Mouse (Mus musculus) neural tube, embryonic 15.5 days (tissue): ENCODE measurements around the gene Relb. TPM values are rescaled to one million over a fixed set of nuclear protein-coding genes. Genes with fewer than 3 reads are reported as not detected.

Experiments
- ATAC-seq: fragments of 200-750 bp; cut with Nextera tagmentation; 2 replicates; pipeline ENCODE4 v1.8.0; 2017; ENCODE audit warnings: mild to moderate bottlenecking, moderate TSS enrichment, moderate library complexity; ENCODE audit not compliant: low FRiP score
- H3K27ac ChIP-seq: fragments of 300-500 bp; sonication (generic); replicated peaks from 2 replicates; pipeline ENCODE4 v1.5.1; 2015; ENCODE audit warnings: mild to moderate bottlenecking, inconsistent platforms
- H3K27me3 ChIP-seq: fragments of 300-500 bp; sonication (generic); replicated peaks from 2 replicates; pipeline ENCODE4 v1.6.1; 2015; ENCODE audit warnings: inconsistent platforms
- H3K36me3 ChIP-seq: fragments of 300-500 bp; sonication (generic); 2 replicates; pipeline ENCODE4 v1.6.1; 2015; ENCODE audit warnings: inconsistent platforms
- H3K4me1 ChIP-seq: fragments of 300-500 bp; sonication (generic); 2 replicates; pipeline ENCODE4 v1.6.1; 2015; ENCODE audit warnings: inconsistent platforms
- H3K4me2 ChIP-seq: fragments of 300-500 bp; sonication (generic); 2 replicates; pipeline ENCODE4 v1.6.1; 2015; ENCODE audit warnings: inconsistent platforms, mild to moderate bottlenecking, moderate library complexity
- H3K4me3 ChIP-seq: fragments of 300-500 bp; sonication (generic); replicated peaks from 2 replicates; pipeline ENCODE4 v1.5.1; 2015; ENCODE audit warnings: mild to moderate bottlenecking, inconsistent platforms
- H3K9ac ChIP-seq: fragments of 300-500 bp; sonication (generic); replicated peaks from 2 replicates; pipeline ENCODE4 v1.6.1; 2015; ENCODE audit warnings: mild to moderate bottlenecking, inconsistent platforms
- H3K9me3 ChIP-seq: fragments of 300-500 bp; sonication (generic); replicated peaks from 2 replicates; pipeline ENCODE4 v1.6.1; 2016; ENCODE audit warnings: inconsistent platforms
- WGBS: fragments of 180-500 bp; shearing (Covaris S2); methylation state at CpG from one replicate; pipeline ENCODE4 v1.1.7; 2015; ENCODE audit warnings: mixed read lengths; 5-methylcytosine and 5-hydroxymethylcytosine counted together
- polyA plus RNA-seq: library from polyadenylated mRNA; unstranded; fragments of >200 nt; fragmentation: Nextera tagmentation; extraction: Ambion mirVana; gene quantifications from 2 replicates; pipeline ENCODE4 v1.2.1, GENCODE M21; 2015

Gene Relb
- polyA plus RNA-seq, 1 experiment from 2014 or later: 9.6 TPM

DNA sequence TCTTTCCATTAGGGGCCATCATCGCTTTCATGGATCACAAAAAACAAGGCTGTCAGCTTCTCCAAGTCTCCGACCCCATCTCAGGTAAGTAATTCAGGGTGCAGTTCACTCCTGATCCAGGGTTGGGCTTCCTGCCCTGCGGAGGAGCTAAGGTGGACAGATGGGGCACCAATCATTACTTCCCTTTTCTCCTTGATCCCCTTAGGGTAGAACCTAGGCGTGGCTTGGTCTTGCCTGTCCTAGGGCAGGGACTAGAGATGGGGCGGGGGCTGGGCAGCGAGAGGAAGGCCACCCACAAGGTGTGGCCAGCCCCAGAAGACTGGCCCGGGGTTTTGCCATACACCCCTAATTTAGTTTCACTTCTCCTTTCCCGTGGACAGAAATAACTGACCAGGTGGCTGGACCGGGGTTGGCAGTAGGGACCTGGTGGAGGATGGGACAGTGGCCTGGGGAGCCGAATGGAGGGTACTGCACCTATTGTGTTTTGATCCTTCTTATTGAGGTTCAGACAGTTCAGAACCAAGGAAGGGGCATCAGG lies 51.3 kb downstream of the Relb start:
- Histone ChIP-seq H3K27me3 (peaks cover 55% of the 10 kb centered on the region), H3K36me3 (peaks cover 29% of the 10 kb centered on the region), H3K9me3 (no peaks in the 10 kb centered on the region), H3K4me2 (peak overlapping the region; percentile 59), H3K4me1 (peaks cover 22% of the 10 kb centered on the region), H3K4me3 (peak overlapping the region; percentile 30), H3K27ac (no peak overlapping the region), H3K9ac (no peak overlapping the region)
- 18% methylated on average over 10 of the region's 10 CpGs for WGBS
- ATAC-seq: no peak

DNA sequence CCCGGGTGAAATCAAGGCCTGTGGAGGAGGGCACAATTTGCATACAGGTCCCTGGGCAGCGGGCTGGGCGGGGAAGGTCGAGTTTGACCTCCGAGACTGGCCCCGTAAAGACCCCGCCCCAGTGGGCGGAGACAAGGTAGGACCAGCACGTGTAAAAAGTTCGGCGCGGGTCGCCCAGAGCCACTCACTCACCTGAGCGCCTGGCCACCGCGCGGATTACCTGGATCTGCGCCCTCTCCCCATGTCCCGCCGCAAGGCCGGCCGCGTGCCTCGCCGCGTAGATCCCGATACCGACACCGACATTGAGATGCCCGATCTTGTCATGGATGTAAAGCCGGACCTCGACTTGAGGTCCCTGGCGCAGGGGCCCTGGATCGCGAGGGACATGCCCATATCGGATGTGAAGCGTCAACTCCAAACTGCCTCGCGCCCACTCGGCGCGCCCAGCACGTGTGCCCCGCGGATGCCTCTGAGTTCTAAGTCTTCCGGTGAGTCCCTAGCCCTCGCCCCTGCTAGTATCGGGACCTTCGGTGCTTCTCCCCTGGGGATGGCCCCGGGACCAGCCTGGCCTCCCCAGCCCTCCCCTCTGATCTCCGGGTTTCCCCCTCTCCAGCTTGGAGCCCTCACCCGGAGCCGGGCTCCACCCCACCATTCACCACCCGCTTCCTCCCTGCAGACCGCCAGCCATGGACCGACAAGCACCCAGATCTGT lies 51.9 kb downstream of the Relb start, which contains the start of the genes Zfp296 and Gemin7:
TSS of gene Zfp296 (plus strand) at position 147 of the 712 bp plus-strand sequence.
TSS of gene Gemin7 (minus strand) at position 455 of the 712 bp plus-strand sequence.
- peaks cover 55% of the 10 kb centered on the region for H3K27me3 ChIP-seq
- ATAC-seq: no peak
- peaks cover 28% of the 10 kb centered on the region for H3K4me1 ChIP-seq
- H3K4me2 ChIP-seq: peak within 1 kb of the TSS; percentile 59
- peaks cover 24% of the 10 kb centered on the region for H3K36me3 ChIP-seq
- H3K9me3 ChIP-seq: no peaks in the 10 kb centered on the region
- no peak within 1 kb of the TSS for H3K27ac ChIP-seq
- H3K4me3 ChIP-seq: peak within 1 kb of the TSS; percentile 30
- no peak within 1 kb of the TSS; the same call in 1 of the 2 replicates for H3K9ac ChIP-seq
- under 1% methylated on average over 56 of the region's 56 CpGs for WGBS

DNA sequence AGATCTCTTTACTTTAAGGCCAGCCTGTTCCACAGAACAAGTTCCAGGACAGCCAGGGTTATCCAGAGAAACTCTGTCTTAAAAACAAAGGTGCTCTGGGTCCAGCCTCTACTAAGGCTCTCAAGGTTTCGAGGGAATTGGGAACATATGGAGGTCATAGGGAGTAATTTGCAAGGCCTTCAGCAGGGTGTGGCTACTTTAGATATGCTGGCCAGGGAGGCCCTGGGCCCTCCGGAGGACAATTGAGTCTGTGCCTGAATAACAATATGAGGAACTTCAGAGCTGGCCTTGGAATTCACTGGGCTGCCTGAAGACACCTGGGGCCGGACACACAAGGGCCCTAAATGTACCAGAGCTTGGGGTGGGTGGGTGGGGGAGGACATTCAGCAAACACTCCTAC lies 53.7 kb downstream of the Relb start:
- H3K36me3 ChIP-seq: peaks cover 7% of the 10 kb centered on the region
- peaks cover 52% of the 10 kb centered on the region for H3K27me3 ChIP-seq
- ATAC-seq: no peak
- H3K4me3 ChIP-seq: no peak overlapping the region
- peaks cover 41% of the 10 kb centered on the region for H3K4me1 ChIP-seq
- H3K9ac ChIP-seq: no peak overlapping the region
- WGBS: 65% methylated on average over 3 of the region's 3 CpGs
- no peaks in the 10 kb centered on the region for H3K9me3 ChIP-seq
- H3K4me2 ChIP-seq: no peak overlapping the region
- H3K27ac ChIP-seq: no peak overlapping the region

DNA sequence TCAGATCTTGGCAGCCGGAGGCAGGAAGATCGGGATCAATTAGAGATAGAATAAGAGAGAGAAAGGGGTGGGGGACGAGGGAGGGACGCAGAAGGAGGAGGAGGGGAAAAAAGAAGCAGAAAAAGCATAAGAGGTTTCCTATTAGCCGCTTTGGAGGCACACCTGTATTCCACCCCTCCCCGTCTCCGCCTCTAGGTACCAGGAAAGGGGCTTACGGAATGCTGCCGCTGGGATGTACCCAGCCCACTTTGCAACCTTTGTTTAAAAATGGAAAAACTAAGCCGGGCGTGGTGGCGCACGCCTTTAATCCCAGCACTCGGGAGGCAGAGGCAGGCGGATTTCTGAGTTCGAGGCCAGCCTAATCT lies 55.5 kb downstream of the Relb start:
- Histone ChIP-seq H3K9ac (peak overlapping the region; percentile 72), H3K4me3 (peak overlapping the region; percentile 70), H3K27me3 (peaks cover 35% of the 10 kb centered on the region), H3K4me2 (peak overlapping the region; percentile 87), H3K36me3 (peaks cover 16% of the 10 kb centered on the region), H3K9me3 (no peaks in the 10 kb centered on the region), H3K27ac (peak overlapping the region; percentile 79), H3K4me1 (peaks cover 43% of the 10 kb centered on the region)
- 26% methylated on average over 16 of the region's 16 CpGs for WGBS
- ATAC-seq: 0 out of 2 replicates have a peak, but pooled peaks have one; percentile 11

DNA sequence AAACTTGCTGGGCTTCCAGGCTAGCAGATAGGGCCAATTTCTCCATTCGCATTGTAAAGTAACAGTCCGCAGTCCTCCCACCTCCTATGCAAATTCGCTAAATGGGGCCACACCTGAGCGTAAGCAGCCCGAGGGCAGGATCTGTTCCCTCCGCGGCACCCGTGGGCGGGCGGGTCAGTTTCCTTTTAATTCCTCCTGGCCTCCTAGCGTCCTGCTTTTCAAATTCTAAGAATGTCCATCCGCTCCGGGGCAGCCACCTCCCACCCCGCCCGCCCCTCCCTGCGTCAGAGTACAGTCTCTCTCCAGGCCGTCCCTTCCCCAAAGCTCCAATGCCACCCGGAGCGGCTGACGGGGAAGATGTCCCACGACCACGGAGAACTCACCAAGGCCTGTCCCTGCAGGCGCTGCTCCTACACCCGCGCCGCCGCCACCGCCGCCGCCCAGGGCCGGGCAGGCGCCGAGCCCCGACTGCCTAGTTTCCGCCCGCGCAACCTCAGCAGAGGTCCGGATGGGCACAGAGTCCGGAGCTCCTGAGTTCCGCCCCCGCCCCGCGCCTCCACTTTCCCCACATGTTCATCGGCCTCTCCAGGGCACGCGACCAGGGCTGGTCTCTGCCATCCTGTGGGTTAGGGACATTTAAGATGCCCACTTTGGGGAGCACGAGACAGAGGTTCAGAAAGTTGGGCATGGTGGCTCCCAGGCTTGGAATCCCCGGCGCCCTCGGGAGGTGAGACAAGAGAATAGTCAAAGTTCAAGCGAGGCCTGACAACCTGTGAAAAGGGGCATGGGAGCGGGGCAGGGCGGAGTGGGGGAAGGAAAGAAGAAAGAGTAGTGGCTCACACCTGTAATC lies 56.1 kb downstream of the Relb start:
- H3K9ac ChIP-seq: peak overlapping the region; percentile 72
- WGBS: under 1% methylated on average over 47 of the region's 53 CpGs
- H3K4me1 ChIP-seq: peaks cover 43% of the 10 kb centered on the region
- H3K27ac ChIP-seq: peak overlapping the region; percentile 79
- H3K36me3 ChIP-seq: peaks cover 17% of the 10 kb centered on the region
- ATAC-seq: peak; percentile 83
- peak overlapping the region; percentile 87 for H3K4me2 ChIP-seq
- peaks cover 29% of the 10 kb centered on the region for H3K27me3 ChIP-seq
- no peaks in the 10 kb centered on the region for H3K9me3 ChIP-seq
- H3K4me3 ChIP-seq: peak overlapping the region; percentile 70

DNA sequence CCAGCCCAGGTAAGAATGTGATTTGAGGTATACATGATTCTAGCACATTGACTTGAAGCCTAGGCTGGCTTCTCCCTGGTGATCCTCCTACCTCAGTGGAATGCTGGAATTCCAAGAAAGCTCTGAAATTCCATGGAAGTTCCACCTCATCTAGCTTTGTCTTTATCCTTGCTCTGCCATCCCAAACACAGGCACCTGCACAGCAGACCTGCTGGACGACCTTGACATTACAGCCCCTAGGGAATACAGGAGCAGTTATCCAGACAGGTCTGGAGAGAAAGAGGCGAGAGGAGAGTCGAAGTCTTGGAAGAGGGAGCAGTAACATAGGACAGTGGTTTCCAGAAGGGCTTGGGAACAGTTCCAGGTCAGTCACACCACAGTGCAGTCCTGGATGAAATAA lies 59.6 kb downstream of the Relb start:
- no peak for ATAC-seq

DNA sequence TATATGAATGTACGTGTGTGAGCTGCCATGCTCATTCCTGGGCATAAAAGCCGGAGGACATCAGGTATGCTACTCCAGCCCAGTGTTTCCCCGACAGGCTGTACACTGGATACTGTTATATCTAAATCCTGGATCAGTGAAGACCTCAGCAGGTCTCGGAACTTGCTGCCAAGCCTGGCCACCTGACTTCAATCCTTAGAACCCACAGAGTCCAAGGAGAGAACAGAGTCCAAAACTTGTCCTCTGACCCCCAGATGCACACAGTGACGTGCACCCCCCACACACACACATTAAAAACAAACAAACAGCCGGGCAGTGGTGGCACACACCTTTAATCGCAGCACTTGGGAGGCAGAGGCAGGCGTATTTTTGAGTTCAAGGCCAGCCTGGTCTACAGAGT lies 61.8 kb downstream of the Relb start:
- Histone ChIP-seq H3K4me3 (no peak overlapping the region), H3K4me2 (no peak overlapping the region), H3K36me3 (peaks cover 41% of the 10 kb centered on the region), H3K9ac (no peak overlapping the region), H3K27me3 (no peaks in the 10 kb centered on the region), H3K9me3 (no peaks in the 10 kb centered on the region), H3K27ac (no peak overlapping the region), H3K4me1 (peaks cover 31% of the 10 kb centered on the region)
- no peak for ATAC-seq
- WGBS: 96% methylated on average over 8 of the region's 8 CpGs

More for the DNA sequence above, 59.6 kb downstream of the Relb start:
- Histone ChIP-seq H3K9ac (no peak overlapping the region), H3K4me3 (no peak overlapping the region), H3K27ac (no peak overlapping the region), H3K36me3 (peaks cover 34% of the 10 kb centered on the region), H3K4me1 (peaks cover 31% of the 10 kb centered on the region), H3K27me3 (no peaks in the 10 kb centered on the region), H3K9me3 (no peaks in the 10 kb centered on the region), H3K4me2 (no peak overlapping the region)
- WGBS: 90% methylated on average over 3 of the region's 3 CpGs

DNA sequence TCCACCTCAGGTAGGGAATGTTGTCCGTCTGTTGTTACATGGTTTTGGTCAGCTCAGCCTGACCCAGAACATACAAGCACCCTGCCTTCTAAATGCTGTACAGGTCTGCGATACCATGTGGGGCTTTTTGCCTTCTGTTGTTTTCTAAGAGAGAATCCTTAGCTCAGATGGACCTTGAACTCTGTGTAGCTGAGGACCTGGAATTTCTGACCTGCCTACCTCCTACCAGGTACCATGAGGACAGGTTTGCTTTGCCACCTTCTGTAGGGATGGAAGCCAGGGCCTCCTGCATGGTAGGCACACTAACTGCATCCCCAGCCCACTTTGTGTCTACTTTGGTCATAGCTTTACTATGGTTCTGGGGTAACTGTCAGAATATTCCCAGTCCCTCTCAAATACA lies 63.4 kb downstream of the Relb start:
- H3K36me3 ChIP-seq: peaks cover 41% of the 10 kb centered on the region
- no peak overlapping the region for H3K4me2 ChIP-seq
- no peaks in the 10 kb centered on the region for H3K9me3 ChIP-seq
- H3K27ac ChIP-seq: no peak overlapping the region
- ATAC-seq: no peak
- H3K9ac ChIP-seq: no peak overlapping the region
- peaks cover 23% of the 10 kb centered on the region for H3K4me1 ChIP-seq
- no peak overlapping the region for H3K4me3 ChIP-seq
- WGBS: 95% methylated on average over 2 of the region's 2 CpGs
- H3K27me3 ChIP-seq: no peaks in the 10 kb centered on the region

DNA sequence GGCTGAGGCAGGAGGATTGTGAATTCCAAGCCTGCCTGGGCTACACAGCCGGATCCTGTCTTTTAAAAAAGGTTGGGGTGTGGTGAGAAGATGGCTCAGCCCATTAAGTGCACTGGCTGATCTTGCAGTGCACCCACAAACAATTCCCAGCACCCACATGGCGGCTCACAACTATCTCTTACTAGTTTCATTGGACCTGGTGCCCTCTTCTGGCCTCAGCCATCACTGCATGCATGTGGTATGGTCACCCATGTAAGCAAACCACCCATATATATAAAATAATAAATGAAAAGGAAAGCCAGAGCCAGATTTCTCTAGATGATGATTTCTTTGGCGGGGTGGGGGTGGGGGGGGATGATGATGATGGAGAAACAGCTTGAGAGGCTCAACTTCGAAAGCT lies 64.8 kb downstream of the Relb start:
- Histone ChIP-seq H3K36me3 (peaks cover 32% of the 10 kb centered on the region), H3K27me3 (no peaks in the 10 kb centered on the region), H3K4me1 (peaks cover 34% of the 10 kb centered on the region), H3K4me3 (no peak overlapping the region), H3K9me3 (no peaks in the 10 kb centered on the region), H3K9ac (no peak overlapping the region), H3K27ac (no peak overlapping the region), H3K4me2 (no peak overlapping the region)
- WGBS: 89% methylated on average over 4 of the region's 4 CpGs
- no peak for ATAC-seq

DNA sequence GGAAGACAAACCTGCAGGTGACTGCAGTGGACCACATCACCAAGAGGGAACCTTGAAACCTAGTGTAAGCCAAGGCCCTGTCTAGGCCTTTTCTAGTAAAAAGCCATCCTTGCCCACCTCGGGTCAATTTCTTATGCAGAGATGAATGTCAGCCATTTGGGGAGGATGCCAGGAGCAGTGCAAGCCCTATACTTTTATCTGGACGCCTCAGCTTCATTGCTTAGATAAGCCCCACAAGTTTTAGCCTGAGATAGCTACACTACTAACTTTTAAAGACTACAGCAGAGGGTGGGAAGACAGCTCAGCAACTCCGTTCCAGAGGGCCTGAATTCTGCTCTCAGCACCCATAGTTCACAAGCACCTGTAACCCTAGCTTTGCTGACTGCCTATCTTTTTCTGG lies 65.4 kb downstream of the Relb start:
- 97% methylated on average over 3 of the region's 3 CpGs for WGBS
- no peak overlapping the region for H3K4me3 ChIP-seq
- H3K36me3 ChIP-seq: peaks cover 27% of the 10 kb centered on the region
- H3K9ac ChIP-seq: no peak overlapping the region
- ATAC-seq: no peak
- no peaks in the 10 kb centered on the region for H3K27me3 ChIP-seq
- H3K9me3 ChIP-seq: no peaks in the 10 kb centered on the region
- no peak overlapping the region for H3K27ac ChIP-seq
- peak overlapping the region; percentile 98; the same call in 1 of the 2 replicates for H3K4me2 ChIP-seq
- peaks cover 40% of the 10 kb centered on the region for H3K4me1 ChIP-seq

DNA sequence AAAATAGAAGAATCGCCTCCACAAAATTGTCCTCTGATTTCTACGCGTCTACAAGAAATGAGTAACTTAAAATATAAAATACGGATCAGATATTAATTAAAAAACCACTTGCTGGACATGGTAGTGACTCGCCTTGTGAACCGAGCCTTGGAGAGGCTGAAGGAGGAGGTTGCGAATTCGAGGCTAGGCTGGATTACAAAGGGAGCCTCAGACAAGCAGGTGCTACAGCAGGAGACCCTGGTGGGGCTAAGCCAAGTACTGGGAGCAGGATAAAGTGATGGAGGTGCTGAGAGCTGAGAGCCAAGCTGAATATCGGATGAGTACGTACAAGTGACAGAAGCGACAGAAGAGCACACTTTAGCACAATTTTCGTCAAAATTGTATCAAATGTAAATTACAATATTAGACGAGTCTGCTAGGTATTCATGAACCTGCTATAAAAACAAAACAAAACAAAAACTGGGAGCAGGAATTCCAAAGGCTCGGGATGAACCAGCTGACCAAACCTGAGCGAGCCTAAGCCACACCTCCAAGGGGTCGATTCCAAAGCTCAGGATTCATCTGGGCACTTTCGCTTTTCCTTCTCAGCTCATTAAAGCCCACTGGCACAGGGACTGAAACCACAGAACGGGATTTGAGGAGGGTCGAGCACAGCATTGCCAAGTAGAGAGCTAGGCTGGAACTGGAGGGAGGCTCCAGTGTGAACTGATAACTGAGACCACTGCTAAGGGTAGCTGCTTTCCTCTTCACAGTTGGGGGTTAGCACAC lies 66.4 kb downstream of the Relb start, which contains the start of gene Ppp1r37:
TSS of gene Ppp1r37 (minus strand) at position 434 of the 768 bp plus-strand sequence.
- WGBS: 3% methylated on average over 19 of the region's 19 CpGs
- H3K27ac ChIP-seq: peak within 1 kb of the TSS; percentile 95
- peak within 1 kb of the TSS; percentile 79 for H3K4me3 ChIP-seq
- H3K4me1 ChIP-seq: peaks cover 50% of the 10 kb centered on the region
- no peaks in the 10 kb centered on the region for H3K27me3 ChIP-seq
- H3K36me3 ChIP-seq: peaks cover 24% of the 10 kb centered on the region
- H3K9ac ChIP-seq: peak within 1 kb of the TSS; percentile 86
- peak; percentile 37 for ATAC-seq
- H3K4me2 ChIP-seq: peak within 1 kb of the TSS; percentile 98
- no peaks in the 10 kb centered on the region for H3K9me3 ChIP-seq
